Mouse (Mus musculus) mature B cell (primary cell): ENCODE results near the gene Cdh3.
"Not testable (repeated sequence)": the region's sequence is repeated elsewhere in the genome, so short reads cannot be mapped to it uniquely, and the experiment has no call there.

ENCODE experiments used
- in situ Hi-C: fragments of 300-500 bp; cut with MboI; formaldehyde crosslinking; loops from 2 replicates; pipeline ENCODE4 v1.14.3; 2019

The Cdh3 gene

DNA sequence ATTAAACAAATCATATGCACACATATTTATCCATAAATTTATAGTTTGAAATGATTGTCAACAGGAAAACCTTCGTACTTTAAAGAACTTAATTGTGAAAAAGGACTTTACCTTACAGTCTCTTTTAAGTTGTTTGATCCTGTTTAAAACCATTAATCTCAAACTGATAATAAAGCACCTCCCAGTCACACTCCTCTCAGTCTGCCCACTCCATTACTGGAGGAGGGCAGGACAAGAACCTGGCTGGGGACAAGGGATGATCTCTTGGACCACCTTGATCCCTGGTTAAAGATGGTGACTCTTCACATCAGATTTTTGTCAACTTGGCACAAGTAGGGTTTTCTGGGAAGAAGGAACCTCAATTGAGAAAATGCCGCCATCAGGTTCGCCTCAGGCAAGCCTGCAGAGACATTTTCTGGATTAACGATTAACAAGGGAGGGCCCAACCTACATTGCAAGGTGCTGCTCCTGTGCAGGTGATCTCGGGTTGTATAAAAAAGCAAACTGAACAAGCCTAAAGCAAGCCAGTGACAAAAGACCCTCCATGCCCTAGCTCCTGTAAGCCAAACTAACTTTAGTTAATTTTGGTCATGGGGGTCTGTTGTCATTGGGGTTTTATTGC is 61.0 kb downstream of the Cdh3 start:
- in situ Hi-C loops = no loop called here

GRCm38 (mm10) chr8:106572175-106572574 is 61.5 kb downstream of the Cdh3 start:
- in situ Hi-C loops = not testable (repeated sequence)

DNA sequence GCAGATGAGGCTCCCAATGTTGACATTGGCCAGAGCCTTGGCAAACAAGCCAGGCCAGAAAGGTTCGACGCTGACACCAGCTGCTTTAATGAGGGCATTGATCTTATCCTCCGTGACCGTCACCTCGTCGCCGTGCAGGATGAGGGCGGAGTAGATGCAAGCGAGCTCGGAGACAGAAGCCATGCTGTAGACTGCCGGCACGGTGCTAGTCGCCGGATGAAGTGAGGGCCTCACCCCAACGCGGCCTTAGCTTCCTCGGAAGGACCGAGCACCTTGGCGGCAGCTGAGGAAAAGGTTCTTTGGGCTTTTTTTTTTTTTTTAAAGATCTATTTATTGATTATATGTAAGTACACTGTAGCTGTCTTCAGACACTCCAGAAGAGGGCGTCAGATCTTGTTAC is 62.5 kb downstream of the Cdh3 start, which contains the start of gene Gm10073:
TSS of gene Gm10073 (minus strand) at position 294 of the 400 bp plus-strand sequence.
- in situ Hi-C loops = not testable (repeated sequence)

DNA sequence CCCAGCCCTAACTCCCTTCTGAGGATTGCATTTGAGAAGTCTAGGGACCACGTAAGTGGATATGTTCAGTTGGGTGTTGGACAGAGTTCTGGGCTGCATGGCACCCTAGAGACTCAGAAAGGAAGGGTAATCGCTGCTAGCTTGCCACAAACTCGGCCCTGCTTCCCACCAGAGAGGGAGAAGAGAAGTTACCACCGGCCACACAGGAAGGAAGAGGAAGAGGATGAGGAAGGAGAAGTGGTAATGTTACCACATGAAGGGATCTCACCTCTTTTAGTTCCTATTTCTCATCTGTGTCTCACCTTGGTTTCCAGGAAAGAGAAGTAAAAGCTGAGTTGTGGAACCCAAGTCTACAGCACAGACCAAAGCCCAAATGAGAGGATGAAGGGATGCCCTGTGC is 63.6 kb downstream of the Cdh3 start:
- in situ Hi-C loops = no loop called here

GRCm38 (mm10) chr8:106576849-106577555 is 66.3 kb downstream of the Cdh3 start:
- in situ Hi-C loops = no loop called here

- in situ Hi-C loops = no loop called here
Observed at GRCm38 (mm10) chr8:106579510-106579909, 68.8 kb downstream of the Cdh3 start.

DNA sequence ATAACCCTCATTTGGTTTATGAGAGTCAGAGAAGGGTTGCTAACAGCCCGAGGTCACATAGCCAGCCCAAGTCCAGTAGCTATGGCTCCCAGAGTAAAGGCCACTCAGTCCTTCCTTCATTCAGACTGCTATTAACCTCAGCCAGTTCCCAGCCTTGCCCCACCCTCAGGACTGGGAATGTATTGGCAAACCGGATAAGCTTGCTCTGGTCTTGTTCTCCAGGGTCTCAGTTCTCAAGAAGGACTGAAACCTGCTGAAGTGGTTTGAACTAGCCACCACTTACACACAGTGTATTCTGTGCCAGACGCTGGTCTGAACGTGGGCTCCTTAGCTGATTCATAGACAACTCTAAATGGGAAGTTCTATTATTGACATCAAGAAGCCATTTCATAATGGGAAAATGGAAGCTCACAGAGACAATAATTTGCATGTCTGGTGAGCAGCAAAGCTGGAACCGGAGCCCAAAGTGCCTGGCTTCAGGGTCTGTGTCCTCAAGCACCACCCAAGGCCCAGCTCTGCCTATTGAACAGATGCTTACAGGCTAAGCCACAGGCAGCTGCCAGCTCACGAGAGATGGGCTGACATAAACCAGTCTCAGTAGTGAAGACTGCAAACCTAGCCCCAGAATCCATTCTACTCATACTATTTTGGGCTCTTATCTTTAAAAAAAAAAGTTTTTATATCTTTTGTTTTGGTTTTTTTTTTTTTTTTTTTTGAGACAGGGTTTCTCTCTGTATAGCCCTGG is 70.8 kb downstream of the Cdh3 start:
- in situ Hi-C loops = no loop called here

- in situ Hi-C loops = no loop called here
Observed at GRCm38 (mm10) chr8:106584942-106585670, 74.4 kb downstream of the Cdh3 start.

- in situ Hi-C loops = no loop called here
Observed at GRCm38 (mm10) chr8:106585671-106586037, 75.0 kb downstream of the Cdh3 start.

DNA sequence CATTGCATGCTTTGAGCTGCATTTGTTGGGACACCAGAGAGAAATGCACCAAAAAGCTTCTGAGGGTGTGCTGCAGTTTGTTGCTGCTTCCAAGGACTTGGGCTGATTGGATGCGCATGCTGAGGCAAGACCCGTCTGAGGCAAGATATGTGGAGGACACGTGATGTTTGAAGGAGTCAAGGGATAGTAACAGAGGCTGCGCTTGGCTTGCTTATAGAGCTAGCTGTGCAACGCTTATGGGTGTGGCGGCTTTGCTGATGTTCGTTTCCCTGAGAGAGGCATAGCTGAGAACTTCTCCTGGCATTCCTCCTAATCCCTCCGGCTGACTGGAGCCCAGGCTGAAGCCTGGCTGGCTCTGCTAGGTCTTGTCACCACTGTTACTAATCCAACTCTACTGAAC is 76.2 kb downstream of the Cdh3 start:
- in situ Hi-C loops = no loop called here

GRCm38 (mm10) chr8:106588443-106589431 is 78.0 kb downstream of the Cdh3 start:
- in situ Hi-C loops = no loop called here

DNA sequence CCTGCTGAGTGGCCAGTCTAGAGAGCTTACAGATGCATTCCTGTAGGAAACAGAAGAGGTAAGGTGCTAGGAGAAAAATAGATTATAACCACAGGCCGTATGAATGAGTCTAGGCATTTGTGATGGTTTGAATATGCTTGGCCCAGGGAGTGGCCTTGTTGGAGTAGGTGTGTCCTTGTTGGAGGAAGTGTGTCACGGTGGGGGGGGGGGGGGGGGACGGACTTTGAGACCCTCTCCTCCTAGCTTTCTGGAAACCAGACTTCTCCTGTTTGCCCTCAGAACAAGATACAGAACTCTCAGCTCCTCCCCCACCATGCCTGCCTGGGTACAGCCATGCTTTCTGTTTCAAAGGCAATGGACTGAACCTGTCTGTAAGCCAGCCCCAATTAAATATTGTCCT is 81.8 kb downstream of the Cdh3 start:
- in situ Hi-C loops = no loop called here

DNA sequence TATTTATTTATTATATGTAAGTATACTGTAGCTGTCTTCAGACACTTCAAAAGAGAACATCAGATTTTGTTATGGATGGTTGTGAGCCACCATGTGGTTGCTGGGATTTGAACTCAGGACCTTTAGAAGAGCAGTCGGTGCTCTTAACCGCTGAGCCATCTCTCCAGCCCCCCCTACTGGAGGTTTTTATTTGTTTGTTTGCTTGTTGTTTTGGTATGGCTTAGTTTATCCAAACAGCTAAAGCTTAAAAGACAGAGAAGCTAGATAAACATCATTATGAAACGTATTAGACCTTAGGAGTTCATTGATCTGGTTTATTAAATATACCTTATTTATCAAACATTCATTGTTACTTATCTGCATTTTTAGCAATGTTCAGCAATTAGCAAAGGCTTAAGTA is 84.9 kb downstream of the Cdh3 start:
- in situ Hi-C loops = not testable (repeated sequence)

DNA sequence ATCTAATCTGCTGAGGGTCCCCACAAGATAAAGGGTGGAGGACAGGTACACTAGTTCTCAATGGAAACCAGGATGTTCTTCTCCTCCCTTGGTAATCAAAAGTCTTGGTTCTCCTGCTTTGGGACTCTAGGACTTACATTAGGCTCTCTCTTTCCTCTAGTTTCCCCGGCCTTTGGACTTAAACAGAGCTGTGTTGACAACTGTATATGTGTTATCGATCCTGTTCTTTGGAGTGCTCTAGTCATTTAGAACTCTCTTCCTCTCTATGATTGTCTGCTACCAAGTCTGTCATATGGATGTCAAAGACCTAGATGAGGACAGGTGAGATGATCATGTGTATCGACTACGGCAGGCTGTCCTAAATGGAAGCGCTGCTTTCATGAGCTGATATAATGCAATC is 86.4 kb downstream of the Cdh3 start:
- in situ Hi-C loops = no loop called here

- in situ Hi-C loops = no loop called here
Observed at GRCm38 (mm10) chr8:106599265-106599979, 88.7 kb downstream of the Cdh3 start.

- in situ Hi-C loops = no loop called here
Observed at GRCm38 (mm10) chr8:106603131-106603819, 92.6 kb downstream of the Cdh3 start, which contains the start of gene Cdh1. TSS of gene Cdh1 (plus strand) at chr8:106603351.

GRCm38 (mm10) chr8:106603933-106604332 is 93.2 kb downstream of the Cdh3 start:
- in situ Hi-C loops = no loop called here

DNA sequence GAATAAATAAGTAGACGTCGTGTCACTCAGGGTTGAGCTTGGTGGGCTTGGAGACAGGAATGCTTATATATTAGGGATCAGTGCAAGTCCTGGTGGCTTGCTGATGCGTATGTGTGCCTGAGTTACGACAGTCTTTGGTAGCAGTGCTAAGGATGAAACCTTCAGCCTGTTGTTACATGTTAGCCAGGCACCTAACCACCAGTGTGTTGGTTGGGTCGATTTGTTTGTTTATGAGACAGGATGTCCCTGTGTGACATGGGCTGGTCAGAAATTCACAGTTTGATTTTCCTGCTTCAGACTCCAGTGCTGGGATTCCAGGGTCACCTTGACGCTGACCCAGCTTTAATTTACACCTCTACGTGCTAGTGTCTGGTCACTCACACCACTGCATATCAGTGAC is 95.0 kb downstream of the Cdh3 start:
- in situ Hi-C loops = no loop called here

DNA sequence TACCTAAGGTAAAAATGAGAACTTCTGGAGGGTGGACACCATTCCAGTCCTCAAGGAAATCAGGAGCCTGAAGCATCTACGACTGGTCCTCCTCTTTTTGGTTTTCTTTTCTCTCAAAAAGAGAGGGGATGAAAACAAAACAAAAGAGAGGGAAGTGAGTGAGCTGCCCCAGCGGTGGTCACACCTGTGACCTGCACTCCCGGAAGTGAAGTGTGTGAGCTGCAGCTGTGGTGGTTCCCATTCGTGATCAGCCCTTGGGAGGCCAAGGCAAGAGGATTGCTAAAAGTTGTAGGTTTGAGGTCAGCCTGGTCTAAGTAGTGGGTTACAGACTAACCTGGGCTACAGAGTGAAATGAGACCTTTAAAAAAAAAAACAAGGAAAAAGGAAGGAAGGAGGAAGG is 95.4 kb downstream of the Cdh3 start:
- in situ Hi-C loops = no loop called here
